Mouse (Mus musculus) stomach, postnatal 0 days (tissue): ENCODE data around the gene Azgp1.

Experiments
- CTCF ChIP-seq: IDR thresholded peaks from 2 replicates; pipeline ENCODE4 v1.5.1; 2016; ENCODE audit warnings: antibody characterized with exemption, low read depth, mild to moderate bottlenecking, moderate library complexity
- EP300 ChIP-seq: optimal IDR thresholded peaks from 2 replicates; pipeline ENCODE3; 2016; ENCODE audit warnings: antibody characterized with exemption

DNA sequence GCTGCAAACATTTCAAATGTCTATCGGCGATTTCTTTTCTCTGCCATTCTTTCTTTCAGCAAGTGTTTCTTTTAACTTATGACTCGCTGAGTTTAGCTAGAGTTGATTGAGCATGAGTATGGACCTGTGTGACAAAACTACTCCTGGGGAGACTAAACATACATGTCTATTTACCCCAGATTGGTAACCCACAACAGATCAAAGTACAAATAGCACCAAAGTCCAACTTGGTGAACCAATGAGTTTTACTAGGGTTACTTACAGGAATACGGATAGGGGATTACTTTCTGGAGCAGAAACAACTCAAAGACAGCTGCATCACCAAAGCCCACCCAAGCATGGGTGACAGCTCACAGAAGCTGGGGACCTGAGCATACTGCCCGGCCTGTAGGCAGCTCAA, 28.1 kb downstream of the Azgp1 start:
- no peak for TF ChIP-seq CTCF
- TF ChIP-seq EP300: no peak
